Mouse (Mus musculus): Measurements from ENCODE around the gene Gpr22. TPM values are rescaled to one million over a fixed set of nuclear protein-coding genes. Genes with fewer than 3 reads are reported as not detected.

The Gpr22 gene
- polyA plus RNA-seq, 1 experiment from 2014 or later, result 0.39 TPM

DNA sequence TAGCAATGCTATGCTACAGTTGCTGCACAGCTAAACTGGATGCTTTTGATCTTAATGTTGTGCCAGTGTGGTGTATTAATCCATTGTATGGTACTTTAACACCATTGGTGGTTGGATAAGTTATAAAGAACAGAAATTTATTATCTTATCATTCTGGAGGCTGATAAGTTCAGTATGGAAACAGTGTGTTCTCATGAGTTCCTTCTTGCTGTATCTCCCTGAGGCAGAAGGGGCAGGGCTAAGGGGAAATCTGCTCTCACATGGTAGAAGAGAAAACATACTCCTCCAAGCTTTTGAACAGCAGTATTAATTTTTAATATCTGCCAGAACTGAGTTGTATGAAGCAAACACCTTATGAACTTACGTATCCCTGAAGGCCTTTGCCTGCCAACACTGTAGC, 20.5 kb downstream of the Gpr22 start:
- peaks cover 6% of the 10 kb centered on the region for H3K36me3 ChIP-seq (ENCODE audit: insufficient read depth, low read length)
- H3K9me3 ChIP-seq (ENCODE audit: low read length), result peaks cover 10% of the 10 kb centered on the region
- no peak overlapping the region for H3K4me3 ChIP-seq (ENCODE audit: low read length)
- ATAC-seq (ENCODE audit: low FRiP score, low TSS enrichment), result no peak
- no peaks in the 10 kb centered on the region for H3K27me3 ChIP-seq (ENCODE audit: insufficient read depth, low read length)
- H3K9ac ChIP-seq (replicated peaks; ENCODE audit: low read length), result no peak overlapping the region
- H3K27ac ChIP-seq (ENCODE audit: low read length), result no peak overlapping the region
- no peaks in the 10 kb centered on the region for H3K4me1 ChIP-seq (ENCODE audit: insufficient read depth, low read length)
- WGBS, result 84% methylated on average over 1 of the region's 1 CpGs
- no peak overlapping the region for H3K4me2 ChIP-seq (replicated peaks; ENCODE audit: low read depth, low read length)

DNA sequence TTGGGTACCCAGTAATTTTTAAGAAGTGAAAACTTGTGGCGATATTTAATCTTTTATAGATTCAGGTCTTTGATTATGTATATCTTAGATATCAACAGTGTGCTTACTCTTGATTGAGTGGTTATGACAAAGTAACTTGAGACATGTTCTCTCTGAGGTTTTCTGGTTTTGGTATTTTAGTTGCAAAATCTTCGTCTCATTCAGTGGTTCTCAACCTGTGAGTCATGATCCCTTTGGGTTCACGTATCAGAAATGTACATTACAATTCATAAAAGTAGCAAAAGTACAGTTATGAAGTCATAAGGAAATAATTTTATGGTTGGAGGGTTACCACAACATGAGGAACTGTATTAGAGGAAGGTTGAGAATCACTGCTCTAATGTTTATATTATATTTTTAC, 27.1 kb downstream of the Gpr22 start:
- Histone ChIP-seq H3K36me3 (ENCODE audit: insufficient read depth, low read length) (0 out of 2 replicates have a peak, but pooled peaks cover 6% of the 10 kb centered on the region), H3K9ac (replicated peaks; ENCODE audit: low read length) (no peak overlapping the region), H3K4me3 (ENCODE audit: low read length) (no peak overlapping the region), H3K27me3 (ENCODE audit: insufficient read depth, low read length) (no peaks in the 10 kb centered on the region), H3K27ac (ENCODE audit: low read length) (no peak overlapping the region), H3K9me3 (ENCODE audit: low read length) (no peaks in the 10 kb centered on the region), H3K4me1 (ENCODE audit: insufficient read depth, low read length) (no peaks in the 10 kb centered on the region), H3K4me2 (replicated peaks; ENCODE audit: low read depth, low read length) (no peak overlapping the region)
- ATAC-seq (ENCODE audit: low FRiP score, low TSS enrichment), result no peak
- WGBS, result 86% methylated on average over 3 of the region's 3 CpGs

DNA sequence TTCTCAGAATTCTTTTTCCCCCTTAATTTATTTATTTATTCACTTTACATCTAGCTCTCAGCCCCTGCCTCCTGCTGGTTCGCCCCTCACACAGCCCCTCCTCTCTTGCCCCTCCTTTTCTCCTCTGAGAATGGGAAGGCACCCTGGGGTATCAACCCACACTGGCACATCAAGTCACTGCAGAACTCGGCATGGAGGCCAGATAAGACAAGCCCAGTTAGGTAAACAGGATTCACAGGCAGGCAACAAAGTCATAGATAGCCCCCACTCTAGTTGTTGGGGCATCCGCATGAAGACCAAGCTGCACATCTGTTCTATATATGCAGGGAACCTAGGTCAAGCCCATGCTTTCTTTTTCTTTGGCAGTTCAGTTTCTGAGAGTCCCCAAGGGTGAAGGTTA, 46.6 kb downstream of the Gpr22 start:
- H3K9me3 ChIP-seq (ENCODE audit: low read length), result no peaks in the 10 kb centered on the region
- no peak for ATAC-seq (ENCODE audit: low FRiP score, low TSS enrichment)
- no peaks in the 10 kb centered on the region for H3K4me1 ChIP-seq (ENCODE audit: insufficient read depth, low read length)
- H3K27me3 ChIP-seq (ENCODE audit: insufficient read depth, low read length), result no peaks in the 10 kb centered on the region
- peaks cover 24% of the 10 kb centered on the region for H3K36me3 ChIP-seq (ENCODE audit: insufficient read depth, low read length)
- H3K27ac ChIP-seq (ENCODE audit: low read length), result no peak overlapping the region
- no peak overlapping the region for H3K9ac ChIP-seq (replicated peaks; ENCODE audit: low read length)
- H3K4me3 ChIP-seq (ENCODE audit: low read length), result no peak overlapping the region
- WGBS, result 75% methylated on average over 3 of the region's 3 CpGs
- H3K4me2 ChIP-seq (replicated peaks; ENCODE audit: low read depth, low read length), result no peak overlapping the region

DNA sequence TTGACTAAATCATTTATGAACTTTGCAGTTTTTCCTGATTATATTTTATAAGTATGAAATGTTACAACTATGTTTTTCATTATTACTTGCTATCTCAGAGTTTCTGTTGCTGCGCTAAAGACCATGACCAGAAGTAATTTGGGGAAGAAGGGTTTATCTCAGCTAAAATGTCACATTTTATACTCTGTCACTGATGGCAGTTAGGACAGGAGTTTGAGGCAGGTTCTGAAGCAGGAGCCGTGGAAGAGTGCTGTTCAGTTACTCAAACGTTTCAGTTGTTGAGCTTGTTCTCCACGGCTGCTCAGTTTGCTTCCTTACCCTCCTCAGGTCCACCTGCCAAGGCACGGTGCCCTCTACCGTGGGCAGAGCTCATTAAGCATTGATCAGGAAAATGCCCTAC, 47.7 kb downstream of the Gpr22 start:
- no peak for ATAC-seq (ENCODE audit: low FRiP score, low TSS enrichment)
- H3K9ac ChIP-seq (replicated peaks; ENCODE audit: low read length), result no peak overlapping the region
- 83% methylated on average over 6 of the region's 6 CpGs for WGBS
- H3K27ac ChIP-seq (ENCODE audit: low read length), result no peak overlapping the region
- no peaks in the 10 kb centered on the region for H3K9me3 ChIP-seq (ENCODE audit: low read length)
- H3K4me1 ChIP-seq (ENCODE audit: insufficient read depth, low read length), result no peaks in the 10 kb centered on the region
- no peaks in the 10 kb centered on the region for H3K27me3 ChIP-seq (ENCODE audit: insufficient read depth, low read length)
- no peak overlapping the region for H3K4me3 ChIP-seq (ENCODE audit: low read length)
- H3K36me3 ChIP-seq (ENCODE audit: insufficient read depth, low read length), result peaks cover 24% of the 10 kb centered on the region
- no peak overlapping the region for H3K4me2 ChIP-seq (replicated peaks; ENCODE audit: low read depth, low read length)

Other genes starting within 250 kb of the Gpr22 start
- gene Cbll1, start 214.3 kb downstream of the Gpr22 start, polyA plus RNA-seq (2015; fragmentation: Nextera tagmentation; extraction: Ambion mirVana), result 11.9 and 16.5 TPM in 2 replicates
- gene Slc26a4, start 154.0 kb downstream of the Gpr22 start, polyA plus RNA-seq (2015; fragmentation: Nextera tagmentation; extraction: Ambion mirVana), result 1.6 and 1.9 TPM in 2 replicates
- 25.7 and 29.2 TPM in 2 replicates for gene Bcap29, start 79.3 kb downstream of the Gpr22 start, polyA plus RNA-seq (2015; fragmentation: Nextera tagmentation; extraction: Ambion mirVana)
- 9.4 and 9.9 TPM in 2 replicates for gene Dus4l, start 59.1 kb downstream of the Gpr22 start, polyA plus RNA-seq (2015; fragmentation: Nextera tagmentation; extraction: Ambion mirVana)
- gene Cog5, start 59.1 kb downstream of the Gpr22 start, polyA plus RNA-seq (2015; fragmentation: Nextera tagmentation; extraction: Ambion mirVana), result 27.6 and 30.0 TPM in 2 replicates
- 127 and 132 TPM in 2 replicates for gene Hbp1, start 236.6 kb upstream of the Gpr22 start, polyA plus RNA-seq (2015; fragmentation: Nextera tagmentation; extraction: Ambion mirVana)